15 mouse cellular contexts compared by ENCODE assay signal in genomic region chr16:52470226-52470625, GRCm38 (mm10). TPM values are rescaled to one million over a fixed set of nuclear protein-coding genes. Genes with fewer than 3 reads are reported as not detected.
DNase-seq lines count a peak whose midpoint lies in the region; ATAC-seq and TF ChIP-seq lines count a peak whose summit lies in the region.
"Had no signal": no experiment of that assay in that cellular context is flagged by ENCODE, and none has a peak within 500 bp of the region (broad histone marks: within the 10 kb centered on the region; RNA-seq: fewer than 3 reads in every experiment).

No protein-coding gene starts in this region.

- in situ Hi-C loops in CH12.LX (cut with MboI; ENCODE audit: low pct_ligation_motif_present, low pct_unique_long_range_greater_than_20kb, low sequenced_read_pairs): loop anchor here (25.0 kb wide), 4 partner anchors 142 to 767 kb away; no protein-coding TSS in a partner anchor

- no peak overlapping the region for H3K9ac ChIP-seq in CH12.LX (ENCODE audit: insufficient read depth, low read depth)
- no peak overlapping the region for H3K9ac ChIP-seq in hindbrain, postnatal 0 days (replicated peaks; ENCODE audit: low read length)
- H3K9ac ChIP-seq in hindbrain, embryonic 14.5 days: no peak overlapping the region
- no peak overlapping the region for H3K9ac ChIP-seq in midbrain, embryonic 13.5 days (replicated peaks)
- H3K9ac ChIP-seq: liver, embryonic 15.5 days; midbrain, embryonic 15.5 days had no signal

- TF ChIP-seq RAD21 in CH12.LX (IDR thresholded peaks at IDR 0.05; ENCODE audit: low read depth, low read length): no peak; the same call in 1 of the 2 replicates

- no peak for TF ChIP-seq CTCF in lung, adult 2 months (IDR thresholded peaks at IDR 0.05; ENCODE audit: insufficient read depth, low read length)
- TF ChIP-seq CTCF in CH12.LX (conservative IDR thresholded peaks at IDR 0.05 in 1 of 2, IDR thresholded peaks at IDR 0.05 in 1 of 2; ENCODE audit: low read depth in 2 of 2, low read length in 2 of 2): no peak
- TF ChIP-seq CTCF in hindbrain, postnatal 0 days (IDR thresholded peaks at IDR 0.05; ENCODE audit: low read depth): no peak

- no peaks in the 10 kb centered on the region for H3K9me3 ChIP-seq in CH12.LX (replicated peaks; ENCODE audit: low read length)
- no peaks in the 10 kb centered on the region for H3K9me3 ChIP-seq in hindbrain, postnatal 0 days (ENCODE audit: low read length)
- H3K9me3 ChIP-seq in hindbrain, embryonic 14.5 days (ENCODE audit: control insufficient read depth, low read length): no peaks in the 10 kb centered on the region
- no peaks in the 10 kb centered on the region for H3K9me3 ChIP-seq in midbrain, embryonic 13.5 days
- H3K9me3 ChIP-seq: embryonic facial prominence, embryonic 10.5 days; hindbrain, embryonic 10.5 days; liver, embryonic 15.5 days; midbrain, embryonic 15.5 days had no signal

- peak overlapping the region; percentile 74; the same call in 1 of the 2 replicates for H3K4me2 ChIP-seq in CH12.LX (ENCODE audit: insufficient read depth, low read depth, poor library complexity, severe bottlenecking)
- no peak overlapping the region for H3K4me2 ChIP-seq in hindbrain, postnatal 0 days (ENCODE audit: low read depth, low read length)
- H3K4me2 ChIP-seq in hindbrain, embryonic 14.5 days (replicated peaks): no peak overlapping the region
- H3K4me2 ChIP-seq in midbrain, embryonic 13.5 days (replicated peaks): no peak overlapping the region
- H3K4me2 ChIP-seq: liver, embryonic 15.5 days; midbrain, embryonic 15.5 days had no signal

- peak overlapping the region; percentile 24; the same call in 1 of the 2 replicates for H3K27ac ChIP-seq in CH12.LX (ENCODE audit: insufficient read depth, low read depth)
- H3K27ac ChIP-seq in hindbrain, postnatal 0 days: no peak overlapping the region
- no peak overlapping the region for H3K27ac ChIP-seq in hindbrain, embryonic 14.5 days
- H3K27ac ChIP-seq in midbrain, embryonic 13.5 days: no peak overlapping the region
- H3K27ac ChIP-seq: embryonic facial prominence, embryonic 10.5 days; hindbrain, embryonic 10.5 days; layer of hippocampus, adult 2 months; liver, embryonic 15.5 days; midbrain, embryonic 15.5 days had no signal

- H3K27me3 ChIP-seq in CH12.LX (replicated peaks): no peaks in the 10 kb centered on the region
- no peaks in the 10 kb centered on the region for H3K27me3 ChIP-seq in hindbrain, postnatal 0 days (ENCODE audit: insufficient read depth, low read length)
- H3K27me3 ChIP-seq in hindbrain, embryonic 14.5 days (ENCODE audit: control insufficient read depth, insufficient read depth, low read length): no peaks in the 10 kb centered on the region
- no peaks in the 10 kb centered on the region for H3K27me3 ChIP-seq in midbrain, embryonic 13.5 days
- H3K27me3 ChIP-seq: liver, embryonic 15.5 days; midbrain, embryonic 15.5 days had no signal

- peak; percentile 98 for TF ChIP-seq EP300 in CH12.LX (IDR thresholded peaks at IDR 0.05; ENCODE audit: low read length)

- no peaks in the 10 kb centered on the region for H3K79me2 ChIP-seq in CH12.LX (replicated peaks; ENCODE audit: control insufficient read depth, extremely low read depth, insufficient read depth, poor library complexity, severe bottlenecking)

- TF ChIP-seq POLR2A in lung, adult 2 months (IDR thresholded peaks at IDR 0.05; ENCODE audit: borderline replicate concordance, extremely low read depth, low read depth, low read length): no peak
- TF ChIP-seq POLR2A in CH12.LX (IDR thresholded peaks at IDR 0.05; ENCODE audit: low read depth, low read length): peak; percentile 45; the same call in 1 of the 2 replicates

- no peaks in the 10 kb centered on the region for H3K4me1 ChIP-seq in lung, adult 2 months (ENCODE audit: control insufficient read depth, insufficient read depth, low read length)
- peaks cover 7 to 67% of the 10 kb centered on the region in 2 experiments for H3K4me1 ChIP-seq in CH12.LX (ENCODE audit: control insufficient read depth in 1 of 2, insufficient read depth in 2 of 2)
- no peaks in the 10 kb centered on the region for H3K4me1 ChIP-seq in hindbrain, postnatal 0 days (ENCODE audit: insufficient read depth, low read length)
- no peaks in the 10 kb centered on the region for H3K4me1 ChIP-seq in hindbrain, embryonic 14.5 days (replicated peaks; ENCODE audit: control insufficient read depth, insufficient read depth, low read length)
- H3K4me1 ChIP-seq in midbrain, embryonic 13.5 days (replicated peaks): no peaks in the 10 kb centered on the region
- H3K4me1 ChIP-seq: embryonic facial prominence, embryonic 10.5 days; hindbrain, embryonic 10.5 days; liver, embryonic 15.5 days; midbrain, embryonic 15.5 days had no signal

- ATAC-seq in hindbrain, postnatal 0 days: no peak
- ATAC-seq in hindbrain, embryonic 14.5 days (ENCODE audit: low FRiP score): no peak
- no peak for ATAC-seq in midbrain, embryonic 13.5 days
- ATAC-seq: midbrain, embryonic 15.5 days had no signal

- peak; percentile 48 for DNase-seq in lung, postnatal 25 days (ENCODE audit: low spot score)
- DNase-seq in lung, adult 2 months: no peak
- peak; percentile 92 for DNase-seq in CH12.LX (ENCODE audit: extremely low read depth)
- DNase-seq in induced T-regulatory cell, adult 2 months (ENCODE audit: low read depth): peak; percentile 64
- no peak for DNase-seq in hindbrain, postnatal 0 days (ENCODE audit: low spot score)
- no peak for DNase-seq in hindbrain, embryonic 14.5 days (ENCODE audit: low spot score)
- DNase-seq: cerebellum, adult 8-10 months; right cerebral cortex, postnatal 14 days; thymus, postnatal 14 days had no signal

- H3K36me3 ChIP-seq in CH12.LX (replicated peaks in 1 of 2; ENCODE audit: control insufficient read depth in 1 of 2, insufficient read depth in 1 of 2, low read length in 1 of 2): no peaks in the 10 kb centered on the region
- no peaks in the 10 kb centered on the region for H3K36me3 ChIP-seq in hindbrain, postnatal 0 days (ENCODE audit: insufficient read depth, low read length)
- no peaks in the 10 kb centered on the region for H3K36me3 ChIP-seq in hindbrain, embryonic 14.5 days (replicated peaks; ENCODE audit: control insufficient read depth, insufficient read depth)
- H3K36me3 ChIP-seq in midbrain, embryonic 13.5 days: no peaks in the 10 kb centered on the region
- H3K36me3 ChIP-seq: embryonic facial prominence, embryonic 10.5 days; hindbrain, embryonic 10.5 days; liver, embryonic 15.5 days; midbrain, embryonic 15.5 days had no signal

- dilution Hi-C loops in CH12.LX (cut with MboI; ENCODE audit: extremely low pct_ligation_motif_present, extremely low pct_unique_long_range_greater_than_20kb, low sequenced_read_pairs): no loop called here

- H3K4me3 ChIP-seq in lung, adult 2 months (replicated peaks; ENCODE audit: extremely low read depth, low read depth, low read length): no peak overlapping the region
- no peak overlapping the region for H3K4me3 ChIP-seq in CH12.LX (replicated peaks in 1 of 3; ENCODE audit: low read depth in 2 of 3, low read length in 2 of 3, poor library complexity in 1 of 3)
- H3K4me3 ChIP-seq in hindbrain, postnatal 0 days (ENCODE audit: low read length): no peak overlapping the region
- H3K4me3 ChIP-seq in hindbrain, embryonic 14.5 days (replicated peaks; ENCODE audit: low read length): no peak overlapping the region
- no peak overlapping the region for H3K4me3 ChIP-seq in midbrain, embryonic 13.5 days (replicated peaks)
- H3K4me3 ChIP-seq: embryonic facial prominence, embryonic 10.5 days; hindbrain, embryonic 10.5 days; layer of hippocampus, adult 2 months; liver, embryonic 15.5 days; midbrain, embryonic 15.5 days had no signal

- WGBS in lung, adult 2 months: 52% methylated on average over 3 of the region's 3 CpGs
- 87% methylated on average over 3 of the region's 3 CpGs for WGBS in hindbrain, postnatal 0 days
- WGBS in hindbrain, embryonic 14.5 days: 91% methylated on average over 3 of the region's 3 CpGs
- 84% methylated on average over 3 of the region's 3 CpGs for WGBS in midbrain, embryonic 13.5 days

TF ChIP-seq in CH12.LX, 34 proteins besides CTCF, POLR2A, EP300 and RAD21 (continues in another document):
- TF ChIP-seq UBTF (IDR thresholded peaks at IDR 0.05; ENCODE audit: low read depth, low read length) (no peak), POLR2AphosphoS2 (IDR thresholded peaks at IDR 0.05; ENCODE audit: low read depth, low read length) (no peak), MEF2A (IDR thresholded peaks at IDR 0.05; ENCODE audit: borderline replicate concordance, low read depth, low read length) (peak; percentile 85), MAZ (IDR thresholded peaks at IDR 0.05; ENCODE audit: low read depth, low read length) (no peak), ETS1 (conservative IDR thresholded peaks at IDR 0.05; ENCODE audit: low read depth, low read length) (peak; percentile 94), CHD2 (IDR thresholded peaks at IDR 0.05; ENCODE audit: low read length) (peak; percentile 65), TCF12 (IDR thresholded peaks at IDR 0.05; ENCODE audit: low read depth, low read length) (peak; percentile 70), JUND (conservative IDR thresholded peaks at IDR 0.05; ENCODE audit: low read depth, low read length) (peak; percentile 97), MYC (IDR thresholded peaks at IDR 0.05; ENCODE audit: low read depth, low read length) (peak; percentile 98), ZNF384 (IDR thresholded peaks at IDR 0.05; ENCODE audit: low read depth, low read length) (peak; percentile 77), ELF1 (IDR thresholded peaks at IDR 0.05; ENCODE audit: low read depth, low read length) (peak; percentile 81), JUN (IDR thresholded peaks at IDR 0.05; ENCODE audit: insufficient read depth, low read depth, low read length) (peak; percentile 96), HCFC1 (IDR thresholded peaks at IDR 0.05; ENCODE audit: low read depth, low read length) (peak; percentile 39; the same call in 1 of the 2 replicates), ZC3H11A (IDR thresholded peaks at IDR 0.05; ENCODE audit: low read depth, low read length) (no peak), MAFK (IDR thresholded peaks at IDR 0.05; ENCODE audit: insufficient replicate concordance, low read length) (peak; percentile 60; the same call in 1 of the 2 replicates), MAX (IDR thresholded peaks at IDR 0.05; ENCODE audit: low read length) (peak; percentile 91), NRF1 (IDR thresholded peaks at IDR 0.05; ENCODE audit: low read depth, low read length) (no peak), KAT2A (IDR thresholded peaks at IDR 0.05; ENCODE audit: insufficient replicate concordance, low read length) (no peak)

RNA-seq across cellular contexts. Expression of gene Alcam, which starts 16.4 kb away (rescaled TPM):
- 81.9 and 82.2 TPM in 2 replicates for polyA plus RNA-seq in lung, adult 2 months (2012; rRNA removed)
- total RNA-seq in CH12.LX (2012; rRNA removed) (56.7 and 70.6 TPM in 2 replicates), CH12.LX (2014; rRNA removed) (26.3 and 31.5 TPM in 2 replicates)
- 51.3 and 54.6 TPM in 2 replicates for polyA plus RNA-seq in CH12.LX (2012; ENCODE audit: insufficient read length, low read depth)
- 106 and 115 TPM in 2 replicates for total RNA-seq in hindbrain, postnatal 0 days (2014; rRNA removed)
- 40.3 and 40.8 TPM in 2 replicates for polyA plus RNA-seq in hindbrain, postnatal 0 days (2015; fragmentation: Nextera tagmentation; extraction: Ambion mirVana)
- 63.5 and 69.7 TPM in 2 replicates for polyA plus RNA-seq in hindbrain, embryonic 14.5 days (2014; fragmentation: Nextera tagmentation; extraction: Ambion mirVana)
- polyA plus RNA-seq in midbrain, embryonic 13.5 days (2015; fragmentation: Nextera tagmentation; extraction: Ambion mirVana): 9.8 and 13.7 TPM in 2 replicates

Comparison
In these comparisons a context has a peak if more than half of its experiments do, and no peak if none do; other contexts are left out.
1. DNase-seq: peak in lung, postnatal 25 days (single experiment), CH12.LX (single experiment) and induced T-regulatory cell, adult 2 months (single experiment); none in lung, adult 2 months (single experiment), hindbrain, postnatal 0 days (single experiment) and hindbrain, embryonic 14.5 days (single experiment).